In genomic region chr12:117764839-117765238, GRCm38 (mm10) we compare ENCODE assay signal across 8 mouse cellular contexts. TPM values are rescaled to one million over a fixed set of nuclear protein-coding genes. Genes with fewer than 3 reads are reported as not detected.
DNase-seq lines count a peak whose midpoint lies in the region; ATAC-seq lines count a peak whose summit lies in the region.
"Had no signal": no experiment of that assay in that cellular context is flagged by ENCODE, and none has a peak within 500 bp of the region (broad histone marks: within the 10 kb centered on the region; RNA-seq: fewer than 3 reads in every experiment).

No protein-coding gene starts in this region.

- no peaks in the 10 kb centered on the region for H3K27me3 ChIP-seq in forebrain, embryonic 11.5 days (ENCODE audit: control insufficient read depth, insufficient read depth, low read length)

- no peaks in the 10 kb centered on the region for H3K9me3 ChIP-seq in forebrain, embryonic 11.5 days (ENCODE audit: control insufficient read depth, low read length)

- no peak overlapping the region for H3K9ac ChIP-seq in forebrain, embryonic 11.5 days (ENCODE audit: low read length)

- peak; percentile 77 for DNase-seq in Muller cell, postnatal 12 days (ENCODE audit: inconsistent ontology term)
- peak; percentile 43 for DNase-seq in c-Kit-negative CD71-positive TER-119-positive erythroid progenitor cells, embryonic 14.5 days (ENCODE audit: low read depth, low spot score)
- peak; percentile 84 for DNase-seq in forebrain, embryonic 11.5 days (ENCODE audit: low spot score)
- DNase-seq in layer of hippocampus, postnatal 14 days (ENCODE audit: low spot score in 2 of 2) = peak; percentile 74 to 92
- DNase-seq in lung, postnatal 4 days = peak; percentile 33 to 82
- DNase-seq in right cerebral cortex, postnatal 4 days = peak; percentile 68

- H3K4me1 ChIP-seq in forebrain, embryonic 11.5 days (replicated peaks; ENCODE audit: control insufficient read depth, insufficient read depth, low read length) = no peaks in the 10 kb centered on the region

- 7% methylated on average over 7 of the region's 7 CpGs for WGBS in forebrain, embryonic 11.5 days

- no peaks in the 10 kb centered on the region for H3K36me3 ChIP-seq in forebrain, embryonic 11.5 days (ENCODE audit: control insufficient read depth, insufficient read depth, low read length)

- peak; percentile 63 for ATAC-seq in forebrain, embryonic 11.5 days (replicated peaks; ENCODE audit: low FRiP score)
- peak; percentile 73 to 77 for ATAC-seq in hematopoietic stem cell, adult 5-6 weeks (replicated peaks in 1 of 2; ENCODE audit: insufficient read depth in 1 of 2, low FRiP score in 2 of 2, low TSS enrichment in 1 of 2, low read depth in 1 of 2, poor library complexity in 2 of 2, severe bottlenecking in 2 of 2)

- no peak overlapping the region for H3K4me3 ChIP-seq in forebrain, embryonic 11.5 days (ENCODE audit: low read depth, low read length)
- H3K4me3 ChIP-seq: myocyte had no signal

- H3K4me2 ChIP-seq in forebrain, embryonic 11.5 days (ENCODE audit: low read depth, low read length, severe bottlenecking) = no peak overlapping the region

- H3K27ac ChIP-seq in forebrain, embryonic 11.5 days (ENCODE audit: low read depth, low read length) = no peak overlapping the region

RNA-seq across cellular contexts. Expression of gene Cdca7l, which starts 39.2 kb away (rescaled TPM):
- polyA plus RNA-seq in forebrain, embryonic 11.5 days (2014; fragmentation: Nextera tagmentation; extraction: Ambion mirVana) = 48.1 and 53.5 TPM in 2 replicates
- total RNA-seq in hematopoietic stem cell, adult 5-6 weeks (2017) = 227 and 261 TPM in 2 replicates
- 1 to 10 TPM; 1.1 to 1.2 TPM for total RNA-seq in layer of hippocampus, postnatal 14 days (2021)

Comparison
In these comparisons a context has a peak if more than half of its experiments do, and no peak if none do; other contexts are left out.
1. RNA of gene Cdca7l, which starts 39.2 kb away (total RNA-seq): 227 to 261 TPM in hematopoietic stem cell, adult 5-6 weeks; 1.1 to 1.2 TPM in layer of hippocampus, postnatal 14 days; every median in the first group is over 100 times any median in the second.
2. Peak in every context shown above with its lines, with median percentiles within 50 percentile points of each other: DNase-seq.